Mouse (Mus musculus): Measurements from ENCODE around the gene Gm10053. TPM values are rescaled to one million over a fixed set of nuclear protein-coding genes. Genes with fewer than 3 reads are reported as not detected.

Gene Gm10053
- polyA plus RNA-seq, 1 experiment from 2014 or later = 316 TPM

DNA sequence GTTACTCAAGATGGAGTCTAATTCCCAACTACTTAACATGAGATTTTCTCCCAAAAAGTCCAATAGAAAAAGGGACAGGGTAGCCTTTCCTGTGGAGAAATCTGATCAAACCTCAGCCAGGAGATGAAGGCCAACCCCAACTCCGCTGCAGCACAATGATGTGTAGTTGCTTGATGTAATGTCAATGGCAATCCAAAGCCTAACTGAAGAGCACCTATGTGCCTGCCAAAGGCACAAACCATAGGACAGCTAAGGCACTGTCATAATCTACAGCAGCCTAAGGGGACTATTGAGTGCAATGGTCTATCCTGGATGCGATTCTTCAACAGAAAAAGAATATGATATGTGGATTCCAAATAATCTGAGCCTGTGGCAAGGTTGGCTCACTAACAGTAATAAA lies 27.3 kb downstream of the Gm10053 start:
- H3K4me1 ChIP-seq = peaks cover 18% of the 10 kb centered on the region

DNA sequence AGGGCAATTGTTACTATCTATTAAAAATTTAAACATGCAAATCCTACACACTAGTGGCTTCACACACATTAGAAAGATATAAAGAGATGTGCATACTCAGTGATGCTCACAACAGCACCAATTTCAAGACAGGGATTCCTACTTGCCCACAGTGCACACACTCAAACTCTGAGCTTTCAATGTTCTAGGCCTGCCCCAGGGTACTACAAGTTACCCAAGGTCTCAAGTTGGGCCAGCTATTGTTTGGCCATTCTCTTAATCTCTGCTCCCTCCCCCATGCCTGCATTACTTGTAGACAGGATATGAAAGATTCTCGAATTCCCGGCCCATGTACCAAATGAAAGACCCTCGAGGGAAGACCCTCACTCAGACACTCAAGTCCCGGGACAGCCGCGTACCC lies 32.2 kb downstream of the Gm10053 start:
- Histone ChIP-seq H3K36me3 (replicated peaks) (no peaks in the 10 kb centered on the region), H3K9me3 (no peaks in the 10 kb centered on the region), H3K4me3 (no peak overlapping the region), H3K27me3 (replicated peaks; ENCODE audit: low read depth, poor library complexity, severe bottlenecking) (peaks cover 31% of the 10 kb centered on the region), H3K27ac (replicated peaks) (no peak overlapping the region), H3K4me1 (no peaks in the 10 kb centered on the region)
- 88% methylated on average over 6 of the region's 6 CpGs for WGBS
- no peak for DNase-seq (ENCODE audit: low spot score)

More for the DNA sequence above, 27.3 kb downstream of the Gm10053 start:
- Histone ChIP-seq H3K36me3 (replicated peaks) (no peaks in the 10 kb centered on the region), H3K4me3 (no peak overlapping the region), H3K9me3 (no peaks in the 10 kb centered on the region), H3K27me3 (replicated peaks; ENCODE audit: low read depth, poor library complexity, severe bottlenecking) (peaks cover 79% of the 10 kb centered on the region), H3K27ac (replicated peaks) (no peak overlapping the region)
- no peak for DNase-seq (ENCODE audit: low spot score)
- 43% methylated on average over 2 of the region's 2 CpGs for WGBS

DNA sequence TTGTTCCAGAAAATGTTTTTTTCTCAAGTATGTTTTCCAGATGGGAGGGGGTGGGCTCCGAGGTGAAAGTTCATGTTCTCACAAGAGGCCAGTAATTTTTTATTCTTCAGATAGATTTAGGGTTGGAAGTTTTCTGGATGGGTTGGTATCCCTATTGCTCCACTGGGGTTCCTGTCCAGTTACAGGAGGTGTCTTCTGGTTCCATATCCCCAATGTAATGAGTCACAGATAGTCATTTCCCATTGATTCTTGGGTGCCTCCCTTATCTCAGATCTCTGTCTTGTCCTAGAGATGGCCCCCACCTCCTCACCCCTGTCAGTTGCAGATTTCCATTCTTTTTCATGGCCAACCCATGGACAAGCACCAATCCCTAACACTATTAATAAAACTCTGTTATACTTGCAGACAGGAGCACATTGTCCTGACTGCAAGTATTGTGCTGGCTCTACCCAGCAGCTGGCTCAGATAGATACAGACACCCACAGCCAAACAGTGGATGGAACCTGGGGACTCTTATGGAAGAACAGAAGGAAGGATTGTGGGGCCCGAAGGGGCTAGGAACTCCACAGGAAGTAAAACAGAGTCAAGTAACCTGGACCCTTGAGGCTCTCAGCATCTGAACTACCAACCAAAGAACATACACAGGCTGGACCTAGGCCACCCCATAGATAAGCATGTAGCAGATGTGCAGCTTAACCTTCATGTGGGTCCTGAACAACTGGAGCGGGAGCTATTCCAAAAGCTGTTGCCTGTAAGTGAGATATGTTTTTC lies 33.1 kb downstream of the Gm10053 start:
- no peaks in the 10 kb centered on the region for H3K4me1 ChIP-seq
- peaks cover 22% of the 10 kb centered on the region for H3K27me3 ChIP-seq (replicated peaks; ENCODE audit: low read depth, poor library complexity, severe bottlenecking)
- no peaks in the 10 kb centered on the region for H3K36me3 ChIP-seq (replicated peaks)
- H3K4me3 ChIP-seq = no peak overlapping the region
- no peaks in the 10 kb centered on the region for H3K9me3 ChIP-seq
- no peak overlapping the region for H3K27ac ChIP-seq (replicated peaks)
- 84% methylated on average over 3 of the region's 3 CpGs for WGBS
- DNase-seq (ENCODE audit: low spot score) = no peak

DNA sequence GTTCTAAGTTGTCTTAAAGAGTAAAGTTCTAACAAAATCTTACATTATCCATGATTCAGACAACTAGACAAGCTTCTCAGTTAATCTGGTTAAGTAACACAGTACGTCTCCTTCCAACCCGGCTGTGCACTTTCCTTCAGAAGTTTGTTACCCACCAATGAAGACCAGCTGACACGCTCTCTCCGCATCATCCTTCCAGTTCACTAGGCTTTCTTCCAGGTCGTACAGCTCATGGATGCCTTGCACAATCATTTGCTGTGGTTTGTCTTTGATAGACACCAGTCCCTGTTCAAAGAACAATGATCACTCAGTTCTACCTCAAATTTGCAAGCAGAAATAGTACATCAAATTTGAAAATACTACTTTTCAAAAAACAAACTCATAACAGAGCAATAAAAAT lies 45.4 kb downstream of the Gm10053 start:
- H3K27ac ChIP-seq (replicated peaks) = no peak overlapping the region
- WGBS = 89% methylated on average over 5 of the region's 5 CpGs
- H3K4me1 ChIP-seq = no peaks in the 10 kb centered on the region
- H3K4me3 ChIP-seq = no peak overlapping the region
- H3K9me3 ChIP-seq = 0 out of 2 replicates have a peak, but pooled peaks cover 3% of the 10 kb centered on the region
- H3K27me3 ChIP-seq (replicated peaks; ENCODE audit: low read depth, poor library complexity, severe bottlenecking) = no peaks in the 10 kb centered on the region
- peaks cover 44% of the 10 kb centered on the region for H3K36me3 ChIP-seq (replicated peaks)
- DNase-seq (ENCODE audit: low spot score) = no peak

Other genes starting within 250 kb of the Gm10053 start
- gene Tmem252, start 201.7 kb upstream of the Gm10053 start, polyA plus RNA-seq (2016; fragmentation: Nextera tagmentation; extraction: Ambion mirVana) = 0.19 and 0.26 TPM in 2 replicates
- 0.10 and 0.24 TPM in 2 replicates for gene Pgm5, start 13.8 kb upstream of the Gm10053 start, polyA plus RNA-seq (2016; fragmentation: Nextera tagmentation; extraction: Ambion mirVana)
- gene Foxd4, start 25.5 kb downstream of the Gm10053 start, polyA plus RNA-seq (2016; fragmentation: Nextera tagmentation; extraction: Ambion mirVana) = not detected in 2 replicates
- gene Cbwd1, start 85.9 kb downstream of the Gm10053 start, polyA plus RNA-seq (2016; fragmentation: Nextera tagmentation; extraction: Ambion mirVana) = 23.6 and 24.4 TPM in 2 replicates
- 1.3 and 2.3 TPM in 2 replicates for gene Dock8, start 123.8 kb downstream of the Gm10053 start, polyA plus RNA-seq (2016; fragmentation: Nextera tagmentation; extraction: Ambion mirVana)